Mouse (Mus musculus) kidney, adult 18-20 months (tissue): ENCODE measurements at regions not wholly inside any gene's neighbourhood (a gene's known extent, or its start where the extent isn't known, plus 50 kb on each side); places are given as distances from the start of the nearest gene placed in this dataset.

Experiments
- DNase-seq: peaks from one replicate; pipeline ENCODE4 v3.0.0; 2021

GRCm38 (mm10) chr13:107528724-107529456 lies 507.0 kb upstream of the Kif2a start:
- no peak for DNase-seq

- DNase-seq = no peak
These were observed 501.0 kb upstream of the Kif2a start for GRCm38 (mm10) chr13:107522942-107523341.

DNA sequence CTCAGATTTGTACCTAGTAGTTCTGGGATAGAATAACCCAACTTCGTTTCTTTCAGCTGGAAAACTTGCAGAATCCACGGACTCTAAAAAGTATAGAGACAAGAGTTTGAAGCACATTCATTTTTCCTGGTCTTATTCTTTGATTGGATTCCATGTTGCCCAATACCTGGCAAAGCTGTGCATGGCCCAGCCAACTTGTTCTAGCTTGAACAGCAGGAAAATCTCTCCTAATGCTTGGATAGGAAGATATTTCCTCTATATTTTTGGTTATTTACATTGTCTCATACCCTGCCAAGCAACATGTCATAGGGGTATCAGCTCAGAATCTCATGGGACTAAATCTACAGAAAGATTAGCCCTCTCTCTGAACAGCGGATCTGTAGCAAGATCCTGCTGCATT lies 492.3 kb upstream of the Kif2a start:
- no peak for DNase-seq

DNA sequence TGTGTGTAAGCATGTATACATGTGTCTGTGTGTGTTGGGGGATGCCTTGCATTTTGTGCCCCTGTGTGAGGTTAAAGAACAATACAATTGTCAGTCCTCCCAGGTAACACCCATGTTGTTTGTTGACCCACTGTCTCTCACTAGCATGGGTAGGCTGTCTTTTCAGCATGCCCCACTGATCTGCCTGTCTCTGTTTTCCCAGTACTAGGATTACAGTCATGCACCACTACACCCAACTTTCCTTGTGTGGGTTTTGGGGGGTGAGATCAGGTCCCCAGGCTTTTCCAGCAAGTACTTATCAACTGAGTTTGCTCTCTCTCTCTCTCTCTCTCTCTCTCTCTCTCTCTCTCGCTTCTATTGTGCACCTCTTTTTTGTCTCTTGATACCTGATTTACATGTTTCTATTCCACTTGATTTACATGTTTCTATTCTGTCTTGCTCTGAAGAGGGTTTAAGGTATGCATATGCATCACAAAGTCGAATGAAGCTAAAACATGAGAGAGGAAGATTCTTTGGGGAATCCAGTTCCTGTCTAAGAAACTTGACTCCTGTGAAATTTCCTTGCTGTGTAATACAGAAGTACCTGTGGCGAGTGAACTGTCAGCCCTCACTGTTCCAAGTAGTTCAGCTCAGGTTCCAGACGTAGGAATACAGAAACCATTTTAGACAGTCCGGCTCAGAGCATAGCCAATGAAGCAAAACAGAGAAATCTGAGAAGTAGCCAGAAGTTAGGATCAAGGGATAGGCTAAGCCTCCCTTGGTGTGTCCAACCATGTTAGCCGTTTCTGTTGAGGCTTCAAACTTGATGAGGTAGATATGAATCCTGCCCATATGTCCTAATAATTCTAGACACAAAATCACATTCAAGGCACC lies 491.6 kb upstream of the Kif2a start:
- DNase-seq = no peak

DNA sequence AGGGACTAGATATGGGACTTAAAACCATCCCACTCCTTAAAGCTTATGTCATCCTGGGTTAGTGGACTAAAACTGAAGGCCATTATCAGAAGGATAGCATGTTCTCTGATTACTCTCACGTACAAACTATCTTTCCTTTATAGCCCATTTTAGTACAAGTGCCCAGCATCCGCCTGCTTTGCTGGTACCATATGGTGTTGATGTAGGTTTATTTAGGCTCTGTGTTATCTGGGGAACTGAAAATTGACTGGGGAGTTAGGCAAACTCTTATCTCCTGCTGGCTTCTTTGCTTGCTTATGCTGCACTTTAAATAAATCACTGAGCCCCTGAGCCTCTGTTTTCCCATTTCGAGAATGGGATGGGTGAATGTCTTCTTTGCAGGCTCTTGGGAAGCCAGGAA lies 485.4 kb upstream of the Kif2a start:
- DNase-seq = no peak

DNA sequence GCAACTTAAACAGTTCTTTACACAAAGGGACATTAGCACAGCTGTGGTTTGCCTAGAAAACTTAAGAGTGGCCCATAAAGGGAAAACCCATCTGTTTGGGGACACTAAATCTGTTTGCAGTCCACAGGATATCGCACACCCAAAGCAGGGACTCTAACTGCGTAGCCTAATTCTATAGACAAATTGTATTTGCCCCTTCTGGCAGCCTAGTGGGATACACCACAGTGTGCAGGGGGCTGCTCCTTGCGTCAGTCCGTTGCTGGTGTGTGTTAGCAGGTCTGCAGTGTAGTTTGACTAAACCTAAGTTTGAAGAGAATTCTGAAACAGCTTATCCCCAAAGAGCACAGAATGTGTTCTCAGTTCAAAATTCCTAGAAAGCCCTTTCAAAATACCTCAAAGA lies 484.9 kb upstream of the Kif2a start:
- DNase-seq = no peak

GRCm38 (mm10) chr13:107505318-107505717 lies 483.4 kb upstream of the Kif2a start:
- DNase-seq = no peak

GRCm38 (mm10) chr13:107502261-107502660 lies 480.3 kb upstream of the Kif2a start:
- no peak for DNase-seq

DNA sequence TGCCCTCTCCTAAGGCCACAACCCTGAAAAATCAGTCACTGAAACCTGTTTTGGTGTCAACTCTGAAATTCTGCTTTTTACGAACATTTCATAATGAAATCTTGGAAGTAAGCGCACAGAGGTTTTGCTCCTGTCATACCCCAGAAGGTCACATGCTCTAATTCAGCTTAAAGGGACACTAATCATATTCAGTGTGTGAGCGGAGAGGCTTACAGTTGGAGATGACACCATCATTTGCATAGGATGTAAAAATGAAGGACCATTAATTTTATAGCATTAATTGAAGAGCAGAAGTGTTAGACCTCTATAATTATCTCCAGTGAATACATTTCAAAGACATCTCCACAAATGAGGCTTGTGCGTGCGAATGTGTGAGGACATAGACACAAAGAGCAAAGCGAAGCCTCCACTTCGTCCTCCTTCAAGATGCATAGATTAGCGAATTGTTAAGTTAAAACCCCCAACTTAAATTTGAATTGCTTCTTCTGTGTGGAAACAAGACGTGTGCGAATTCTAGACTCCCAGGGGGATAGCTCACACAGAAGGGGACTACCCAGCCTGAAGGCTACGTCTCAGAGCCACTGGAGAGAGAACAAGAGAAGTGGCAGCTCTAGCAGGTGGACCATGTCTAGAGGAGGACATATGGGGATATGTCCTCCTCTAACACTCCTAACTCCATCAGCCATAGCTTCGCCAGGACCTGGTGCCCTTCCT lies 479.0 kb upstream of the Kif2a start:
- DNase-seq = no peak

GRCm38 (mm10) chr13:107499296-107499695 lies 477.4 kb upstream of the Kif2a start:
- no peak for DNase-seq

- no peak for DNase-seq
These were observed 473.3 kb upstream of the Kif2a start for GRCm38 (mm10) chr13:107495161-107495732.

DNA sequence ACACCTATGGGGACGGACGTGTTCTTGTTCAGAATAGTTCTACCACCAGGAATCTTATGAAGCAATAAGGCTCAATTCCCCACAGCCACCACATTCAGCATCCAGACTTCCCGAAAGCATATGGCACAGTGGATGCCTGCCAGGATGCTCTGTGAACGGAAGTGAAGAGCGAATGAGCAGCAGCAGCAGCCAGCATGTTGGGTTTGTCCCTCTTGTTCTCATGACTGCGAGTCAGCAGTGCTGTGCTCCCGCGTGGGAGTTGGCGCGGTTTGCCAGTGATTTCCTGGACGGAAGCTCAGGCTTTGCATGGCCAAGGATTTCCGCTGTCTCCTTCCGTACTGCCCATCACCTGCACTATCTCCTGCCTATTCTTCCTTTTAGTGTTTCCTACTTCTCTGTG lies 471.8 kb upstream of the Kif2a start:
- peak; percentile 20 for DNase-seq

- DNase-seq = no peak
These were observed 470.5 kb upstream of the Kif2a start for GRCm38 (mm10) chr13:107492448-107492847.

GRCm38 (mm10) chr13:107491423-107491822 lies 469.5 kb upstream of the Kif2a start:
- DNase-seq = no peak

DNA sequence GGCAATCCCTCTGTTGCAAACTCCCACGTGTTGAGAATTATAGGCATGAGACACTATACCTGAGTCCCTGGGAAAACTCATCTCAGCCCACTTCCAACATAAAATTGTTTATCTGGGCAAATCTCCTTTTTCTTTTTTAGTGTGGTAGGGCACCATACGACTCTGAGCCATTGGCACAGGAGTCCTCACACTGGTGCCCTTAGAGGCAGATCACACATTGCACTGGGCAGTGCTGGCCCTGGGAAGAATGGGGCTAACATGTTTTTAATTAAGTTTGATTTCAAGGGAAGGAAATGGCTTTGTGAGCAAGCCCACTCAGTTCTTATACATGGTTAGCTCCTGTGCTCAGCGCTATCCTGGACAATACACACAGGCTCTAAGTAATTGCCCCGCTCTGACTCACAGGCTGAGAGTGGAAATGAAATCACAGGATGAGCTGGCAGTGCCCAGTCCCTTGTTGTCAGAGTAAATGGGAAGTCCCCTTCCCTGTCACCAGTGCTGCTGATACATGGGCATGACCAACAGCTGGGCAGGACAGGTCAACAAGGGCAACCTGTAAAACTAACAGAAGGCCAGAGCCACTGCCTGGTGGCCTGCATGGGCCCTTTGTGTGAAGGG lies 463.6 kb upstream of the Kif2a start:
- no peak for DNase-seq

- no peak for DNase-seq
These were observed 462.7 kb upstream of the Kif2a start for GRCm38 (mm10) chr13:107484630-107484998.

GRCm38 (mm10) chr13:107483967-107484629 lies 462.2 kb upstream of the Kif2a start:
- DNase-seq = no peak

DNA sequence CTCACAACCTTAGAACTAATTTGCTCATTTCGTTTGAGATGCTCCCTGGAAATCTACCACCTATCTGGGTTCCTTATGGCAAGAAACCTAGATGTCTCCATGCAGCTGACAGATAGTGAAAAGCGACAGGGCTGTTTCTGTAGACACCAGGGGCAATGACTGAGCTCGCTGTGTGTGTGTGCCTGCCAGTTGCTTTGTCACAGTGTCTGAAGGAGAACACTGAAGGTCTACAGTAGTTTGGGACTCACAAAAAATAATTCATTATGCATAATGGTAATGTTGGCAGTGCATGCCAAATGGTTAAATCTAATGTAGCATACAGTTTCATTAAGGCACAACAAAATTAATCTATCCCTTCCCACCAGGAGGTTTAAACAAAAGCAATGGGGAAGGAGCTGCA lies 453.2 kb upstream of the Kif2a start:
- DNase-seq = no peak

DNA sequence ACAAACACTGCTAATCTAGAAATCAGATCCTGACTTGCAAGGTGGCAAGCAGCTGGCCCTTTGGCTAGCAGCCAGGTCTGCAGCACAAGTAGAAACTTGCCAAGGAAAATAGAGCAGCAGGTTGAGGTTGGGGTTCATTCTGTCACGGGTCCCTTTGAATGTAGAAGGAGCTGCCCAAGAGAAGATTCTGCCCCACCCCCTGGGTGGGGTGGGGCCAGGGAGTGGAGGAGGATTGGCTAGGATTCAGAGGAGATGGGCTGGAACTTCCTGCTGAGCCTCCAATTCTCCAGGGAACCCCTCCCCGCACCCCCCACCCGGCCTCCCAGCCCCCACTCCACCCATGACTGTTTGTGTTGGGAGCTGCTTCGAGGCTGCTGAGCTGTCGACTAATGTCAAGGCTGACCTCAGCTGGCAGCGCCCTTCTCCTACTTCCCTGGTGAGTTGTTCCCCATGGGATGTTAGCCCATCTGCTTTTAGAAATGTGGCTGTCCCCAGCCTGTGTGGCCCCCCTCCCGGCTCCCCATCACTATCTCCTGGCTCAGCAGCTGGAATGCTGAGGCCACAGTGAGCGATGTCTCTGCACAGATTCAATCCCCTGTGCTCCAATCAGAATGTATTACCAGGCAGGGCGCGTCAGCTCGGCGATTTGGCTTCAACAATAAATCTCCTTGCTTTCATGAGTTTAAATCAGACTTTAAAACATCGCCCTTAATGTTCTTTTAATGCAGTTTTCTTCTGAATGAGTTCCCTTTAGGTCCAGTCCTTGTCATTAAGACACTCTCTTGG lies 447.8 kb upstream of the Kif2a start:
- DNase-seq = peak; percentile 83

DNA sequence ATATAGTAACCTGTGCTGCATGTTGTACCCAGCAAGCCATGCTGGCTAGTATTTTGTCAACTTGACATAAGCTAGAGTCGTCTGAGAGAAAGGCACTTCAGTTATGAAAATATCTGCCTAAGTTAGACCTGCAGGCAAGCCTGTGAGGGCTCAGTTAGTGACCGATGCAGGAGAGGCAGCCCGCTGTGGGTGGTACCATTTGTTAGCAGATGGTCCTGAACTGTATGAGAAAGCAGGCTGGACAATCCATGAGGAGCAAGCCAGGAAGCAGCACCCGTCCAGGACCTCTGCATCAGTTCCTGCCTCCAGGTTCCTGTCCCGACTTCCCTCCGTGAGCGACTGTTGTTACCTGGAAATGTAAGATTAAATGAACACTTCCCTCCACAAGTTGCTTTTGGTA lies 440.9 kb upstream of the Kif2a start:
- no peak for DNase-seq
